Mouse (Mus musculus) gonadal fat pad, adult 2 months (tissue): ENCODE data around the gene Ninj2. TPM values are rescaled to one million over a fixed set of nuclear protein-coding genes. Genes with fewer than 3 reads are reported as not detected.

ENCODE experiments used
- DNase-seq: peaks from one replicate; pipeline ENCODE4 v3.0.0-alpha.2; 2012; ENCODE audit warnings: low read depth
- polyA plus RNA-seq: library from polyadenylated mRNA; depleted of rRNA; stranded (reverse); fragments of >200 nt; gene quantifications from 2 replicates; pipeline ENCODE4 v1.2.3, GENCODE M21; 2012

Ninj2 gene
- polyA plus RNA-seq, 1 experiment = 2.1 TPM

- no peak for DNase-seq
Measured at GRCm38 (mm10) chr6:120094091-120094776, 1.1 kb downstream of the Ninj2 start.

GRCm38 (mm10) chr6:120095096-120095495 lies 1.9 kb downstream of the Ninj2 start:
- DNase-seq = no peak

- no peak for DNase-seq
Measured at GRCm38 (mm10) chr6:120095501-120095900, 2.4 kb downstream of the Ninj2 start.

- no peak for DNase-seq
Measured at GRCm38 (mm10) chr6:120099392-120099791, 6.2 kb downstream of the Ninj2 start.

GRCm38 (mm10) chr6:120101221-120101620 lies 8.1 kb downstream of the Ninj2 start:
- no peak for DNase-seq

- DNase-seq = no peak
Measured at GRCm38 (mm10) chr6:120101996-120102395, 8.8 kb downstream of the Ninj2 start.

GRCm38 (mm10) chr6:120103104-120103503 lies 10.0 kb downstream of the Ninj2 start:
- no peak for DNase-seq

- DNase-seq = no peak
Measured at GRCm38 (mm10) chr6:120105055-120105454, 11.9 kb downstream of the Ninj2 start.

GRCm38 (mm10) chr6:120107586-120107985 lies 14.4 kb downstream of the Ninj2 start:
- no peak for DNase-seq

- no peak for DNase-seq
Measured at GRCm38 (mm10) chr6:120108061-120108460, 14.9 kb downstream of the Ninj2 start.

- DNase-seq = no peak
Measured at GRCm38 (mm10) chr6:120109173-120109572, 16.0 kb downstream of the Ninj2 start.

- no peak for DNase-seq
Measured at GRCm38 (mm10) chr6:120109932-120110331, 16.8 kb downstream of the Ninj2 start.

GRCm38 (mm10) chr6:120110738-120111409 lies 17.7 kb downstream of the Ninj2 start:
- no peak for DNase-seq

- DNase-seq = no peak
Measured at GRCm38 (mm10) chr6:120111410-120111783, 18.2 kb downstream of the Ninj2 start.

- no peak for DNase-seq
Measured at GRCm38 (mm10) chr6:120111984-120112803, 19.0 kb downstream of the Ninj2 start.

GRCm38 (mm10) chr6:120113856-120114255 lies 20.7 kb downstream of the Ninj2 start:
- no peak for DNase-seq

- DNase-seq = no peak
Measured at GRCm38 (mm10) chr6:120114271-120114670, 21.1 kb downstream of the Ninj2 start.

GRCm38 (mm10) chr6:120114698-120115097 lies 21.5 kb downstream of the Ninj2 start:
- no peak for DNase-seq

GRCm38 (mm10) chr6:120115443-120115842 lies 22.3 kb downstream of the Ninj2 start:
- no peak for DNase-seq

- DNase-seq = no peak
Measured at GRCm38 (mm10) chr6:120119824-120120223, 26.7 kb downstream of the Ninj2 start.

- no peak for DNase-seq
Measured at GRCm38 (mm10) chr6:120124688-120125087, 31.5 kb downstream of the Ninj2 start.

GRCm38 (mm10) chr6:120126456-120126855 lies 33.3 kb downstream of the Ninj2 start:
- no peak for DNase-seq

GRCm38 (mm10) chr6:120127321-120127720 lies 34.2 kb downstream of the Ninj2 start:
- DNase-seq = no peak
